Mouse (Mus musculus) kidney, adult 8-10 months (tissue): ENCODE measurements around the gene Pced1b.
"Not testable (repeated sequence)": the region's sequence is repeated elsewhere in the genome, so short reads cannot be mapped to it uniquely, and the experiment has no call there.

Source experiments
- DNase-seq, 2 experiments: peaks; one replicate each; pipeline ENCODE4 v3.0.0; 2022

Pced1b gene

DNA sequence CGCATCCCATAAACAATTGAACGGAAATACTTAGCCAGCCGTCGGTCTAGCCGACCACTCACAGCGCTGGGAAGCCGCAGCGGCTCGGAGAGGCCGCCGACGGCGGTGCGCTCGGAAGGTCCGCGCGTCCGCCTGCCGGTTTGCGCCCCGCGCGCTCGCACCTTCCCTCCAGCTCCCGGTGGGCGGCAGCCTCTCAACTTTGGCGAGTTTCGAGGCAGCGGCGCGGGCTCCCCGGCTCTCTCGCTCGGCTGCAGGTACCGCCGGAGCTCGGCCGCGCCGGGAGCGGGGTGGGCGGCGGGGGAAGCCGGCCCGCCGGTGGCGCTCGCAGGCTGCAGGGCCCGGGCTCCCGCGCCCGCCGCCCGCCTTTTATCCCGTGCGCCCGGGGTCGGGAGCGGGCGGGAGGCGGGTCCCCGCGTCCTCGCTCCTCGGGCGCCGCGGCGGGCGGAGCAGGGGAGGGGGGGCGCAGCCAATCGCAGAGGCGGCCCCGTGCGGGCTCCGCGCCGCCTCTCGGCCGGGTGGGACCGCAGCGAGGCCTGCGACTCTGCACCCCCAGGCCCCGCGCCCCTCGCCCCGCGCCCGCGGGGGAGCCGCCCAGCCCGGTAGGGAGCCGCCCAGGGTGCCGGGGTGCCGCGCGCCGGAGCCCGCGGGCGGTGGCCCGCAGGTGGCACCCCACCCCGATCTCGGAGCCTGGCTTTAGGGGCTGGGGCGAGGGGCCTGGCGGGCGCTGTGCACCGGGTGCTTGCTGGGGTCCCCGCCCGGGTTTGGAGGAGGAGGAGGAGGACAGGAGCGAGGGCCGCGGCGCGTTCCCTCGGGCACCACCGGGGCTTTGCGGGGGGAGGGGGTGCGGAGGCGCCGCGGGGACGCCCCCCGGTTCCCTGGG lies at the start of gene Pced1b, which contains the start of gene Amigo2:
TSS of gene Pced1b (plus strand) at position 197 of the 880 bp plus-strand sequence.
TSS of gene Amigo2 (minus strand) at position 377 of the 880 bp plus-strand sequence.
- DNase-seq, result peak; percentile 22 to 35

DNA sequence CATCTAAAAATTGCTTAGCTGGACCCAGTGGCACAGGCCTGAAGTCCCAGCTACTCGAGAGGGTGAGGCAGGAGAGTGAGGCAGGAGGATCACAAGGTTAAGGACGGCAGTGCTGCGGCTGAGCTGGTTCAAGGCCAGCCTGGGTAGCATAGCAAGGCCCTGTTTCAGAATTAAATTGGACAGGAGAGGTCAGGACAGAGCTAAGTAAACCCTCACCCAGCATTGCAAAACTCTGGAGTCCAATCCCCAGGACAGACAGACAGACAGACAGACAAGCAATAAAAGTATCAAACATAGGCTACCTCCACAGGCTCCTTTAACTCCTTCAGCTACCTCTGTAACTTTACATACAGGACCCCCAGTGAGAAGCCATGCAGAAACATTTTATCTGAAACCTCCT lies 42.0 kb upstream of the Pced1b start:
- no peak for DNase-seq

DNA sequence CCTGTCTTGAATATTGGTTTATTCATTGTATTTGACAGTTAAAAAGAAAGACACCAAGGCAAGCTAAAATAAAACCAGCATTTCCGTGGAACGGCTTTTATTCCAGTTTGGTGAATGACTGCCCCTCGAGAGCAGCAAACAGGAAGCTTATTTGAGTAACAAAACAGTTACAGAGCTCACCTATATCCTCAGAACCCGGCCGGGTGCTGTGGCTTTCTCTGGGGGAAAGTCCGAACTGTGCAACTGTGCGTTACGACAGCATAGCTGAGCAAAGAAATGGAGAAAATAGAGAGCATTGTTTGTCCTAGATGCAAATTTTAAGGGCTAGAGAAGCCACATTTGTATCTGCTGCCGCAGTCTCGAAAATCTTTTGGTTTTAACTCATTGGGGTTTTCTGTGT lies 41.1 kb upstream of the Pced1b start:
- no peak for DNase-seq

DNA sequence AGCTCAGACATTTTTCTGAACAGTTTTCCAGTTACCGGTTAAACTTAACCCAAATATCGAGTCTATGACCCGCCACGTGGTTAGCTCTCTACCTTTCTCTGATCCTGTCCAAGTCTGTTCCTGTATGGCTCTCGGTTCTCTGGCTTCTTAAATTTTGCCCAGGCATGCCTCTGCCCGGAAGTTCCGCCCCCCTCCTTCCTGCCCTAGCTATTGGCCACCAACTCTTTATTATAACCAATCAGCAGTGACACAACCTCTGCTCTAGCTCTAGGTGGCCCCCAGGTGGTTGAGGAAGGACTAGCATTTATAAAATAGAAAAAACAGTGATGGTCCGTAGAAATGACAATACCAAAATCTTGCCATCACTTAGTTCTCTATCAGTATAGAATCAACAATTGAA lies 40.4 kb upstream of the Pced1b start:
- no peak for DNase-seq

DNA sequence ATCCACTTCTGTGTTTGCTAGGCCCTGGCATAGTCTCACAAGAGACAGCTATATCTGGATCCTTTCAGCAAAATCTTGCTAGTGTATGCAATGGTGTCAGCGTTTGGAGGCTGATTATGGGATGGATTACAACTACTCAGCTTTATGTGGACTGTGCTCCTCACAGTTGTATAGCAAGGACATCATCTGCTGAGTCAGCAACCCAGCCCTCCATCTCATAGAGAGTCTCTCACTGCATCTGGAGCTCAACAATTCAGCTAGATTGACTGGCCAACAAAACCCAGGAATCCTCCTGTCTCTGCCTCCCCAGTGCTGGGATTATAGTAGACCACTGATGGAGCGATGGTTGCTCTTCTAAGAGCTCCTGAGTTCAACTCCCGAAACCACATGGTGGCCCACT lies 37.2 kb upstream of the Pced1b start:
- DNase-seq, result not testable (repeated sequence)

DNA sequence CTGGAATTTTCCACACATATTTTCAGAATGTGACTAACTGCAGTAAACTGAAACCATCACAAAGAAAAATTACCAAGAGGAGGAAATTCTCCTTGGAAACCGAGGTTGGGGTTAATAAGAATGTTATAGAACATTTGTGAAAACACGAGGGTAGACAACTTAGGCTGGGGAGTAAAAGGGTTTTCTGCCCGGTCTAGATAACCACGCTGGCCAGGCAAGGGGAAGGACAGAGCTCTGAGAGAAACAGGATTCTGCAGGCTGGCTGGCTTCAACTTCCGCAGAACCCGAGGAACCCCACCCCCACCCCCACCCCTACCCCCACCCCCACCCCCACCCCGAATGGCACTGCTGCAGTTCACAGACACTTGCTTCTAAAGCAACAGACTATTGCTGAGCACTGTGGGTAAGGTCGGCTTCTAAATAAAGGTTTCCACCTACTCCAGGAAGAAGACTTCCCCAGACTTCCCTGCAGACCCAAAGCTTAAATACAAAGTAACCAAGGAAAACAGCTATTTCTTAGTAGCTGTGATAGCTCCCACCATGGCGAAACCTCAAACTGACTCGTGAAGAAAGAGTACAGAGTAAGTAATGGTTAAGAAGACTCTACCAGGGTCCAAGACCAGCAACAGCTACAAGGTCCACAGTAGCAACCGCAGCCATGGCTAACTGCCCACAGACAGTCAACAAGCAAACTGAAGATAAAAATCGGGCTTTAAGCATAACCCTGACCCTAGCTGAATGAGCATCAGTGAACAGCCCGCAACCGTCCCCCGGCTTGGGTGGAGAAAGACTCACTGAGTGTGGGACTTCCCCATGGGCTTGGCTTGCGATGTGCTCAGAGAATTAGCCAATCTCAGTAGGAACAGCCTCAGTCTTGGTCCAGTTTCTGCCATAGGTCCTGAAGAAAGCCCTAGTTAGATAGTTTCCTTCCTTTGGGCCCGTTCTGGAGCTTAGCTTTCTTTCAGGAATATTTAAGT lies 34.1 kb upstream of the Pced1b start:
- DNase-seq, result no peak

DNA sequence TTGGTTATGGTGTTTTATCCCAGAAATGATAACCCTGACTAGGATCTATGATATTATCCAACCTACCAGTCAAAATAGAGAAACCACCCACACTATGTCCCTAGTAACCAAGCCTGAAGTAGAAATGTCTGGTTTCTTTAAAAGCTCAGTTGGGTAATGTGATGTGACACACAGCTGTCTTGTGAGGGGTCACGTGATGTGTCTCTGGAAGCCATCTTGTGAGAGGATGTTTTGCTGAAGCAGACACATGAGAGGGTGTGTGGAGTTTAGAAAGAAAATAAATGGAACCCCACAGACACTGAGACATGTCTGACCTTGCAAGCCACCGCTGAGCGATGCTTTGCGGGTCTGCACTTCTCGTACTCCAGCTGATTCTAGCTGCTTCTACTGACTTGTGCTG lies 30.1 kb upstream of the Pced1b start:
- no peak for DNase-seq

DNA sequence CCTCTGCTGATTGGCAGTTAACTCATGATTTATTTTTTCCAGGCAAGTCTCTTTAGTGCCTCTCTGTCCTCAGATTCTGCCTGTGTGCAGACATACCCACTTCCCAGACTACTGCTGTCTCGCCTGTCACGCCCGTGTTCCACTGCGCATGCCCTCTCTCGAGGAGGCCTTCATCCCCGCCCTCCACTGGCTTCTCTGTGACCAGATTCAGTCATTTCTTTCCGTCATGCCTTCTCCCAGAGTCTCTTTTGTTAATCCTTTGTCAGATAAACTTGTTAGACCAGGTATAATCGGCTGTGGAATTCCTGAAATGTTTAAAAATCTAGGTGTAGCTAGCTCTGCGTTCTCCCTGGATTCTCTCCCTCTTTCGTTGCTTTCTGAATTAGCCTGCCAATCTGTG lies 23.5 kb upstream of the Pced1b start:
- DNase-seq, result no peak

DNA sequence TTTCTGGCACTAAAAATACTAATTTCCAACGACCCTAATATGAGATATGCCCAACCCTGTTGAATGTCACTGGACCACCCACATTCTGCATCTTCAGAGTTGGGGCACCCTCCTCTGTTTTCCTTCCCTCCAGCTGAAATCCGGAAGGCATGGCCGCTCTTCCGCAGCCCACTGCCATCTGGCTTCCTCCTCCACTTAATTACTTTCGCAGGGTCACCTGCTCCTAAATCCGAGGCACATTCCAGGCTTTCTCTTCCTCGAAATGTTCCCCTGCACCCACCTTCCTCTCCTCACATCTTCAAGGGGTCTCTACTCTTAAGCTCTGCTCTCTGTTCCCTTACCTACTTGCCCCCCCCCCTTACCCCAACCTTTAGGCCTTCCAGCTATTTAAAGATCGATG lies 22.9 kb upstream of the Pced1b start:
- no peak for DNase-seq

DNA sequence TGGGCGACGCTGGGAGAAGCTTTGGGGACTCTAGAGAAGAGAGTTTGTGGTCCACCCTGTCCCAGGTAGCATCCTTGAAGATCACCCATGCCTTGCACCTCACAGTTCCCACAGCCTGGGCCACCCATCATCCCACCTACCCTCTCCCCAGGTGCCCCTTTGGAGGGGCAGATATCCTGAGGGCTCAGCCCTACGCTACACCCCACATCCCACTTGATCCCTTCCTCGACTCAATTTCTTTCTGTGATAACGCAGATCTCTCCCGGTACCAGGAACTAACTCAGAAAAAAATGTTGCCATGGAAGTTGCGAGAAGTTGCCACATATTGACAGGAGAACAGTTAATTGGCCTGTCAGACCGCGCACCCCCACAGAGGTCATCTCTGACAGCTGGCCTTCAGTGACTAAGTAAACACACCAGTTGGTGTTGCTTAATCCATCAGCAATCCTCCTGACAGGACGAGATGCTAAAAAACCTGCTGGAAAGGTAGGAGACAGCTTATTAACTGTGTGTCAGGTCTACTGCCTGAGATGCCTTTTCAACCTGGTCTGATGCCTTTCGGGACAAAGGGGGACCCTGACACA lies 17.3 kb upstream of the Pced1b start:
- DNase-seq, result no peak

DNA sequence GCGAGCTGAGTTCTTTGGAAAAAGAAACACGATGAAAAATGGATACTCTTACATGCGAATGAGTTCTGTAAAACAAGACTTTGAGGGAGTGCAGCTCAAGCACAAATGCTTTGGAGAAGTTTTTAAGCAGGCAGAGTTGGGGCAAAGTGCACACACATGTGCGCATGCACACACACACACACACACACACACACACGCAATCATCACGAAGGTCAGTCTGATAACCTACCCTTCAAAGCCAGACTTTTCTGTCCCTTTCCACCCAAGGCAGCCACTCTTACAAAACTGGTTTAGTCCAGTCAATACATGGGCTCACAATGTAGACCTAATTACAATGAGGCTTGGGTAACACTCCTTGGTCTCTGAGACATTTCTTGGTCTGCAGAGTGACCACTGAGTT lies 12.8 kb upstream of the Pced1b start:
- DNase-seq, result no peak

DNA sequence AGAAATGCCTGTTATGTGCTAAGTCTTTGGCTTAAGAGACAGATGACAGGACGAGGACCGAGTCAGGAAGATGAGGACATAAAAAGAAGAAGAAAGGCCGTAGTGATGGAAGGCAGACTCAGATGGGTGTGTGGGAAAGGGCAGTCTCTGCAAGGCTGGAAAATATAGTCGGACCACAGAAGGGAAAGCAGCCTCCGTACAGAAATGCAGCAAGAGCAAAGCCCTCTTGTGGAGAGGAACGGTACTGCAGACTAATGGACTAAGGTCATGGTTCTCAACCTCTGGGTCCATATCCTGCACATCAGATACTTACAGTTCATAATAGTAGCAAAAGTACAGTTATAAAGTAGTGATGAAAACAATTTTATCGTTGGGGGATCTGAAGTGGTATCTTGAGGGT lies 11.7 kb upstream of the Pced1b start:
- DNase-seq, result peak in 1 of 2 experiments; percentile 64

DNA sequence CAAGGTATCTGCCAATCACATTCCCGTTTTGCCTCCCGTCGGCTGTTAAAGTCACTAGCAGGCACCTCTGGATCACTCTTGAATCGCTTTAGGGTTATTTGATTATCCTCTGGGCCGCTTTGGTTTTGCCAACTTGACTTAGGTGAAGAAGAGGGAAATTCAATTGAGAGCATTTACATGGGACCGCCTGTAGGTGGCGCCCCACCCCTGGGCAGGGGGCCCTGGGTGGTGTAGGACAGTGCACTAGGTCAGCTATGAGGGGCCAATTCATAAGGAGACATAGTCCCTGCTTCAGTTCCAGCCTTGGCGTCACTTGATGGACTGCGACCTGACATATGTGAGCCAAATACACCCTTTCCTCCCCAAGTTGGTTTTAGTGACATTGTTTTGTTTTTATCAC lies 10.0 kb upstream of the Pced1b start:
- no peak for DNase-seq

DNA sequence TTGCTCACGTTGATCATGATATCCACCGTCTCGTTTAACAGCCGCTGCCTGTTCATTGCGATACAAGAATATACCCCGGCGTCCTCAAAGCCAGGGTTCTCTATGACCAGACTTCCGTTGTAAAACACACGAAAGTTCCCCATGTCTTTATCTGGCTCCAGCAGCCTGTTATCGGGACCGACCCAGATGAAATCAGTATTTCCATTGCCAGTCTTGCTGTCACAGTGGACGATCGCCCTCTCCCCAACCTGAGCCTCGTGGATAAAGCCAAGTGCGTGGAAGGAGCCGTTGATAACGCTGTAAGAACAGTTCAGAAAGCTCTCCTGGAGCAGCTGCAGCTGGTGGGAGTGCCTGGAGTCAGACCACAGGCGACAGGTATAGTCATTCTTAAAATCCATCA lies 1.5 kb upstream of the Pced1b start:
- DNase-seq, result no peak

DNA sequence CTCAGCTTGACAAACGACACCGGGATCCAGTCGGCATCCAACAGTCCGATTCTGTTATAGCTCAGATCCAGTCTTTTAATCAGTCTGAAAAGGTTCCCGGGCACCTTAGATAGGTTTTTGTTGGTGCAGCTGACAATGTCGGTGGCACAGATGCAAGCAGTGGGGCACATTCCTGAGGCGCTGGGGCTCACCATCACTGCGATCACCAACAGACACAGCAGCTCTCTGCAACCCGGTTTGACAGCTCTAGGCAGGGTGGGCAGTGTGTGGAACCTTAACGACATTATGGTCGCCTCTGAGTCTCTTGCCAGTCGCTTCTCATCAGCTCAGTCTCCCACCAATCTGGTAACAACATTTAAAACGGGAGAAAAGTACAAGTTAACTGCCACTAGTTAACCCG lies 651 bp upstream of the Pced1b start:
- no peak for DNase-seq

DNA sequence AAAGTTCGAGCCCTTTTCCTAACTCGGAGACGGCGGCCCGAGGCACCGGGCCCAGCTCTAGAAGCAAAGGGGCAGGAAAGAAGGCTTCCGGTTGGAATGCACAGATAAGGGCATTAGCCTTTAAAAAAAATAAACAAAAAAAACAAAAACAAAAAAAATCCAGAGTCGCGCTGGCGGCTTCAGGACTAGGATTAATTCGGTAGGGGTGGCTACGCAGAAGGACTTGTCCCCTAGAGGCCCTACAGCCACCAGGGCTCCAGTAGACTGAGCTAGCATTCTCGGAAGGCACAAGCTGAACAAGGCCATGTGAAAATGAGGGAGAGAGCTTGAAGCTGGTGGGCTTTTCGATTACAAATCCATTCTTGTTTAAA lies 869 bp downstream of the Pced1b start:
- peak; percentile 9 to 19 for DNase-seq

DNA sequence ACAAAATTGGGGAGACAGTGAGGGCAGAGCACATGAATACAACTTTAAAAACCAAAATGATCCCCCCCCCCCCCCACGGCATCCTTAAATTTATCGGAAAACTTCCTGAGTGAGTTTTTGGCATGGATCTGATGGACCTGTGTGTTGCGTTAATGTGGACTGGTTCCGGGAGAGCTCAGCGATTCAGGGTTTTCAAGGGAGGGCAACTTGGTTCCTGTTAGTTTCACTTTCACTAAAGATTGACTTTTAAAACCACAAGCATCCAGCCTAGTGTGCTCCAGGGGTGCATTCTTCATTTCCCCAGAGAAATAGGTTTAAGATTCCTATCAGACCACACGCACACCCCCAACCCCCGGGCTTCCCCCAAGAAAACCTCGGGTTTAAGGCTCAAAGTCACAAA lies 1.4 kb downstream of the Pced1b start:
- peak; percentile 26 to 29 for DNase-seq

DNA sequence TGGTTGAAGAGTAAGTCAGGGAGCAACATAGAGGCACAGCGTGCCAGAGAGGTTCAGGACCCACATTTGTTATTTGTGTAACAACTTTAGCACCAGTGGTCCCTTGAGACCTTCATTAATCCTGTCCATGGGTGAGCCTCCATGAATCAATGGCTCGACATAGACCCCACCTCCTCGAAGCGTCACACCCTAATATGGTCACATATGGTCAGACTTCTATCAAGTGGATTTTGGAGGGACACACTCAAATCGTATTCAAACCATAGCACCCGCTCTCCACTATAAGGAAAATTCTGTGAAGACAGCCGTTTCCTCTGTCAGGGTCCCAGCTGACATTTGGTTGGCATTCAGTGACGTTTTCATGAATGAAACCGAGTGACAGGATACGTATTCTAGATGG lies 2.4 kb downstream of the Pced1b start:
- DNase-seq, result no peak

DNA sequence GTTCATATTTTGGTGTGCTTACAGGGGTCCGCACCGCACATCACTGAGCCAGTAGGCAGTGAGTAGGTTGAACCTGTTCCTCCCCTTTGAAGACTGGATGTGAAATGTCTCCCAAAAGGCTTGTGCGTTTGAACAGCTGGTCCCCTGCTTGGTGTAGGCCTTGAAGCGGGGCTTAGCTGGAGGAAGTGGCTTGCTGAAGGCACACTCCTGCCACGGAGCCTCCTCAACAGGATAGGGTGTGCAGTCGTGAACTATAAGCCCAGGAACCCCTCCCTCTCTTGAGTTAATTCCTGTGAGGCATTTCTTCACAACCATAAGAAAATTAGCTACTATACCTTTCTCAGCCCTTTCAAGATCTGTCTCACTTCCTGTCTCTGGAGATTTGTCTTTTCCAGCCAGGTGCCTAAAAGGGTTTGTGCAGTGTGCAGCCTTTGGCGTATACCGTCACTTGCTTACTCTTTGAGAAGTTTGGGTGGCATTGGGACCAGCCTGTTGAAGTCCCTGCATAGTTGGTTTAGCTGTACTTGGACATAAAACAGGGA lies 5.7 kb downstream of the Pced1b start:
- no peak for DNase-seq

DNA sequence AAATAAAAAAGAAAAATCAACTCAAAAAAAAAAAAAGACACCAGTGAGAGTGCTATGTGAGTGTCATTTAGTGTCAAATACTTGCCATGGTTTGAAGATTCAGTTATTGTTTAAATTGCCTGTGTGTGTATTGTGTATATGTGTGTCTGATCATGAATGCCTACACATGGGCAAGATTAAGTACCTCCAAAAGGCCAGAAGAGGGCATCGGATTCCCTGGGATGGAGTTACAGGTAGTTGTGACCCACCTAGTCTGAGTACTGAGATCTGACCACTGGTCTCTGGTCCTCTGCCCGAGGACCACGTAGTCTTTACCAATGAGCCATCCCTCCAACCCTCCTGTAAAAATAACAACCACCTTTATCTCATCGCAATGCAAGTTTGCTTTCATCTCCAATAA lies 7.5 kb downstream of the Pced1b start:
- no peak for DNase-seq

DNA sequence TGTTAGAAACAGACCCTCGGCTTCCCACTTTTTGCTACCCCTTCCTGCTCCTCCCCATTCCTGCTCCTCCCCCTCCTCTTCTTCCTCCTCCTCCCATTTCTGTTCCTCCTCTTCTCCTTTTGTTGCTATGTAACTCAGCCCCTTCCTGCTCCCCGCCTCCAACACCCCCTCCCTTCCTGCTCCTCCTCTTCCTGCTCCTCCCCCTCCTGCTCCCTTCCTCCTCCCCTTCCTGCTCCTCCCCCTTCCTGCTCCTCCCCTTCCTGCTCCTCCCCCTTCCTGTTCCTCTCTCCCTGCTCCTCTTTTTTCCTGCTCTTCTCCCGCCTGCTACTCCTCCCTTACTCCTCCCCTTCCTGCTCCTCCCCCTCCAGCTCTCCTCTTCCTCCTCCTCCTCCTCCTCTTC lies 8.9 kb downstream of the Pced1b start:
- no peak for DNase-seq

DNA sequence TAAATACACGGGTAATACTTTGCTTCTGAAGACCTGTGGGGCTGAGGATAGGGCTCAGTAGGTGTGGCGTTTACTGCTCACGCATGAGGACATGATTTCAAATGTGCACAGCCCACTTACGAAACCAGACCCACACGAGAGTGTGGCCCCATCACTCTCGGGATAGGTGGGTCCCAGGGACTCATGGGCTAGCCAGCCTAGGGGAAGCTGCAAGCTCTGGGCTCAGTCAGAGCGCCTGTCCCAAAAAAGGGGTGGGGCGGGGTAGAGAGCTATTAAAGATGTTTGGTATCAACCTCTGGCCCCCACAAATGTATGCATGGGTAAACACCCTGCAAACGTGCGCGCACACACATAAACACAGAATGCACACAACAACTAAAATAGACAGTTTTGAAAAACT lies 9.5 kb downstream of the Pced1b start:
- no peak for DNase-seq

DNA sequence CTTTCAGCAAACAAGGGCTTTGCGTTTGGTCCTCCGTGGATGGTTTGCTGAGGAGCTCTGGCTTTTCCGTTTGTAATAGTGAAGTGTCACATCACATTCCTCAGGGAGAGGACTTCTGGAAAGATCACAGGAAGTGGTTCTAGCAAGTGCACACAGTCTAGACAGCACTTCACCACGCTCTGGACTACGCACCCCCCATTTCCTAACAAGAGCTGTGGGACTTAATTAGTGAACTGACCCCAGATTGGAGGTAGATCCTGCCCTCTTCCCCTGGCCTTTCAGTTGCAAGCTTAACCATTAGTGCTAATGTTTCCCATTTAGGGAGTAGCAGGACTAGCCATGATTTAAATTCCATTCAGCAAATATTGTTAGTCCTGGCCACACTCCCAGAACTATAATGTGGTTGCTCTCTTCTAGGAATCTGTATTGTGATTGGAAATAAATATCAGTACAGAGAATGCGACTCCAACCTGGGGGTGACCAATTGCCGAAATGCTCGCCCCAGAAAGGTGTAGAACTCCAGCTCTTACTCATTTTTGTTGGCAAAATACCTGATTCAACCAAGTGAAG lies 10.4 kb downstream of the Pced1b start:
- DNase-seq, result no peak
